Mouse (Mus musculus) spleen, postnatal 4 days (tissue): Measurements from ENCODE around the gene Gm20830.
"Not testable (repeated sequence)": the region's sequence is repeated elsewhere in the genome, so short reads cannot be mapped to it uniquely, and the experiment has no call there.

Experiments used
- DNase-seq, 2 experiments: peaks; one replicate each; pipeline ENCODE4 v3.0.0; 2022; ENCODE audit warnings: low spot score in 2 of 2

Gene Gm20830

GRCm38 (mm10) chrY:6918182-6918581 is at the start of gene Gm20830:
Gene Gm20830 (minus strand): TSS chrY:6918282.
- DNase-seq, result not testable (repeated sequence)
